Mouse (Mus musculus) heart, adult 2 months (tissue): ENCODE data around the gene Tprn. TPM values are rescaled to one million over a fixed set of nuclear protein-coding genes. Genes with fewer than 3 reads are reported as not detected.
A peak's percentile ranks its signal among the peaks of the same experiment; 100 is the strongest.

Experiments used
- DNase-seq, 2 experiments: peaks; one replicate each; pipeline ENCODE4 v3.0.0; 2021
- H3K27ac ChIP-seq: fragments of 200-600 bp; 2 replicates; pipeline ENCODE4 v1.8.1; 2022
- H3K27me3 ChIP-seq: fragments of 200-500 bp; 2 replicates; pipeline ENCODE4 v1.6.1; 2012; ENCODE audit warnings: mild to moderate bottlenecking, low read length, inconsistent platforms, mixed read lengths; ENCODE audit not compliant: control insufficient read depth, insufficient read depth
- H3K36me3 ChIP-seq: fragments of 200-500 bp; 2 replicates; pipeline ENCODE4 v1.6.1; 2012; ENCODE audit warnings: low read length, inconsistent platforms; ENCODE audit not compliant: control insufficient read depth, insufficient read depth
- H3K4me1 ChIP-seq: fragments of 200-500 bp; 2 replicates; pipeline ENCODE4 v1.6.1; 2011; ENCODE audit warnings: low read length; ENCODE audit not compliant: control insufficient read depth, insufficient read depth
- H3K4me3 ChIP-seq: fragments of 200-600 bp; 2 replicates; pipeline ENCODE4 v1.8.1; 2022
- H3K79me2 ChIP-seq: fragments of 200-500 bp; replicated peaks from 2 replicates; pipeline ENCODE4 v1.6.1; 2012; ENCODE audit warnings: mild to moderate bottlenecking, inconsistent platforms, low read length, moderate library complexity, mixed read lengths; ENCODE audit not compliant: control insufficient read depth, insufficient read depth
- H3K9ac ChIP-seq: fragments of 200-500 bp; 2 replicates; pipeline ENCODE4 v1.6.1; 2012; ENCODE audit warnings: low read depth, mild to moderate bottlenecking, control low read depth, inconsistent platforms, low read length, mixed read lengths
- CTCF ChIP-seq: fragments of 200-600 bp; IDR thresholded peaks from 2 replicates; pipeline ENCODE4 v1.8.1; 2022; ENCODE audit warnings: antibody characterized with exemption, mild to moderate bottlenecking, moderate library complexity
- EP300 ChIP-seq: fragments of 200-500 bp; IDR thresholded peaks from 2 replicates; pipeline ENCODE4 v1.6.1; 2011; ENCODE audit warnings: low read depth, low read length, control low read depth; ENCODE audit not compliant: insufficient read depth
- POLR2A ChIP-seq: fragments of 200-500 bp; IDR thresholded peaks from 2 replicates; pipeline ENCODE4 v1.6.1; 2011; ENCODE audit warnings: mild to moderate bottlenecking, low read depth, low read length, control low read depth; ENCODE audit not compliant: insufficient read depth
- WGBS: fragments of 180-500 bp; shearing (Covaris S2); methylation state at CpG from one replicate; pipeline ENCODE4 v1.1.7; 2018; 5-methylcytosine and 5-hydroxymethylcytosine counted together
- intact Hi-C: fragments of 180-260 bp; cut with DNase I; formaldehyde crosslinking; loops from one replicate; pipeline ENCODE4 v1.15.1; 2025
- polyA plus RNA-seq: library from polyadenylated mRNA; depleted of rRNA; stranded (reverse); fragments of >200 nt; gene quantifications from 2 replicates; pipeline ENCODE4 v1.2.3, GENCODE M21; 2012
- total RNA-seq, 2 experiments: library from RNA; stranded (reverse); gene quantifications; 2 replicates each; pipeline ENCODE4 v1.2.3; 2021

Tprn gene
- total and polyA plus RNA-seq, 3 experiments, result 5.9 to 9.9 (median 6.7) TPM

- H3K27me3 ChIP-seq, result no peaks in the 10 kb centered on the region
- TF ChIP-seq EP300 (no peak), POLR2A (no peak), CTCF (peak; percentile 73)
- no peak for DNase-seq
- peaks cover 3% of the 10 kb centered on the region for H3K4me1 ChIP-seq
- intact Hi-C loops, result loop anchor here (2.0 to 10.0 kb wide), 2 partner anchors 34 to 134 kb away; no protein-coding TSS in a partner anchor
- WGBS, result 53% methylated on average over 2 of the region's 2 CpGs
- H3K79me2 ChIP-seq, result no peaks in the 10 kb centered on the region
- no peak overlapping the region for H3K27ac ChIP-seq
- H3K4me3 ChIP-seq, result no peak overlapping the region
- peaks cover 2% of the 10 kb centered on the region; the same call in 1 of the 2 replicates for H3K36me3 ChIP-seq
- H3K9ac ChIP-seq, result no peak overlapping the region
Measured at GRCm38 (mm10) chr2:25258887-25259286, 3.5 kb upstream of the Tprn start.

GRCm38 (mm10) chr2:25261870-25262269, 548 bp upstream of the Tprn start:
- H3K4me1 ChIP-seq, result peaks cover 15% of the 10 kb centered on the region
- TF ChIP-seq POLR2A (no peak), CTCF (no peak), EP300 (no peak)
- peak overlapping the region; percentile 32 for H3K9ac ChIP-seq
- WGBS, result 44% methylated on average over 12 of the region's 12 CpGs
- no peak for DNase-seq
- H3K79me2 ChIP-seq, result no peaks in the 10 kb centered on the region
- no peaks in the 10 kb centered on the region for H3K27me3 ChIP-seq
- no peaks in the 10 kb centered on the region for H3K36me3 ChIP-seq
- intact Hi-C loops, result no loop called here
- H3K4me3 ChIP-seq, result peak overlapping the region; percentile 96
- H3K27ac ChIP-seq, result peak overlapping the region; percentile 82

GRCm38 (mm10) chr2:25262795-25263622, 591 bp downstream of the Tprn start:
- H3K4me1 ChIP-seq, result peaks cover 20% of the 10 kb centered on the region
- under 1% methylated on average over 82 of the region's 82 CpGs for WGBS

GRCm38 (mm10) chr2:25263623-25264285, 1.3 kb downstream of the Tprn start:
- Histone ChIP-seq H3K4me1 (peaks cover 20% of the 10 kb centered on the region), H3K27ac (peak overlapping the region; percentile 63; the same call in 1 of the 2 replicates), H3K9ac (peak overlapping the region; percentile 79), H3K27me3 (no peaks in the 10 kb centered on the region), H3K79me2 (no peaks in the 10 kb centered on the region), H3K36me3 (no peaks in the 10 kb centered on the region), H3K4me3 (peak overlapping the region; percentile 96)
- WGBS, result 43% methylated on average over 12 of the region's 12 CpGs
- TF ChIP-seq CTCF, result no peak
- TF ChIP-seq EP300, result no peak
- no peak for TF ChIP-seq POLR2A
- DNase-seq, result no peak
- intact Hi-C loops, result no loop called here

More at GRCm38 (mm10) chr2:25262795-25263622, 591 bp downstream of the Tprn start:
- intact Hi-C loops, result no loop called here
- no peaks in the 10 kb centered on the region for H3K36me3 ChIP-seq
- peak overlapping the region; percentile 96 for H3K4me3 ChIP-seq
- peak in 1 of 2 experiments; percentile 54 for DNase-seq
- peak overlapping the region; percentile 79 for H3K9ac ChIP-seq
- no peaks in the 10 kb centered on the region for H3K79me2 ChIP-seq
- H3K27me3 ChIP-seq, result no peaks in the 10 kb centered on the region
- TF ChIP-seq POLR2A (no peak), CTCF (0 out of 2 replicates have a peak, but pooled peaks have one; percentile 4), EP300 (no peak)
- H3K27ac ChIP-seq, result peak overlapping the region; percentile 63

- no peaks in the 10 kb centered on the region for H3K27me3 ChIP-seq
- peaks cover 20% of the 10 kb centered on the region for H3K4me1 ChIP-seq
- WGBS, result 80% methylated on average over 5 of the region's 5 CpGs
- no peaks in the 10 kb centered on the region for H3K79me2 ChIP-seq
- H3K4me3 ChIP-seq, result no peak overlapping the region
- intact Hi-C loops, result no loop called here
- TF ChIP-seq EP300 (no peak), CTCF (no peak), POLR2A (no peak)
- H3K36me3 ChIP-seq, result no peaks in the 10 kb centered on the region
- DNase-seq, result no peak
- no peak overlapping the region; the same call in 1 of the 2 replicates for H3K27ac ChIP-seq
- no peak overlapping the region for H3K9ac ChIP-seq
Measured at GRCm38 (mm10) chr2:25264286-25264660, 1.9 kb downstream of the Tprn start.
